Mouse (Mus musculus) heart, embryonic 15.5 days (tissue): Measurements from ENCODE around the gene Hikeshi. TPM values are rescaled to one million over a fixed set of nuclear protein-coding genes. Genes with fewer than 3 reads are reported as not detected.

ENCODE experiments used
- ATAC-seq: fragments of 200-750 bp; cut with Nextera tagmentation; replicated peaks from 2 replicates; pipeline ENCODE4 v1.8.0; 2017; ENCODE audit warnings: low read depth, moderate TSS enrichment; ENCODE audit not compliant: insufficient number of reproducible peaks, insufficient read depth, low FRiP score
- H3K27ac ChIP-seq: fragments of 300-500 bp; sonication (generic); 2 replicates; pipeline ENCODE4 v1.5.1; 2015; ENCODE audit warnings: mild to moderate bottlenecking, inconsistent platforms
- H3K27me3 ChIP-seq: fragments of 300-500 bp; sonication (generic); 2 replicates; pipeline ENCODE4 v1.6.1; 2015; ENCODE audit warnings: inconsistent platforms
- H3K36me3 ChIP-seq: fragments of 300-500 bp; sonication (generic); 2 replicates; pipeline ENCODE4 v1.6.1; 2015; ENCODE audit warnings: mild to moderate bottlenecking, inconsistent platforms
- H3K4me1 ChIP-seq: fragments of 300-500 bp; sonication (generic); replicated peaks from 2 replicates; pipeline ENCODE4 v1.6.1; 2015; ENCODE audit warnings: inconsistent platforms
- H3K4me2 ChIP-seq: fragments of 300-500 bp; sonication (generic); 2 replicates; pipeline ENCODE4 v1.6.1; 2015; ENCODE audit warnings: inconsistent platforms, mild to moderate bottlenecking, moderate library complexity
- H3K4me3 ChIP-seq: fragments of 300-500 bp; sonication (generic); 2 replicates; pipeline ENCODE4 v1.5.1; 2015; ENCODE audit warnings: mild to moderate bottlenecking, inconsistent platforms
- H3K9ac ChIP-seq: fragments of 300-500 bp; sonication (generic); 2 replicates; pipeline ENCODE4 v1.6.1; 2015; ENCODE audit warnings: mild to moderate bottlenecking, inconsistent platforms
- H3K9me3 ChIP-seq: fragments of 300-500 bp; sonication (generic); replicated peaks from 2 replicates; pipeline ENCODE4 v1.6.1; 2016; ENCODE audit warnings: inconsistent platforms
- WGBS: fragments of 180-500 bp; shearing (Covaris S2); methylation state at CpG from one replicate; pipeline ENCODE4 v1.1.7; 2015; ENCODE audit warnings: mixed read lengths; 5-methylcytosine and 5-hydroxymethylcytosine counted together
- polyA plus RNA-seq: library from polyadenylated mRNA; unstranded; fragments of >200 nt; fragmentation: Nextera tagmentation; extraction: Ambion mirVana; gene quantifications from 2 replicates; pipeline ENCODE4 v1.2.1, GENCODE M21; 2015

Hikeshi gene
- 95.8 and 109 TPM in 2 replicates for polyA plus RNA-seq

GRCm38 (mm10) chr7:89940571-89941463, at the start of gene Hikeshi:
Gene Hikeshi (minus strand): TSS chr7:89941204.
- peak within 1 kb of the TSS; percentile 80 for H3K9ac ChIP-seq
- no peaks in the 10 kb centered on the region for H3K9me3 ChIP-seq
- under 1% methylated on average over 45 of the region's 45 CpGs for WGBS
- ATAC-seq: peak; percentile 97
- peak within 1 kb of the TSS; percentile 82 for H3K27ac ChIP-seq
- peaks cover 9% of the 10 kb centered on the region for H3K4me1 ChIP-seq
- H3K36me3 ChIP-seq: no peaks in the 10 kb centered on the region
- H3K4me3 ChIP-seq: peak within 1 kb of the TSS; percentile 87
- H3K4me2 ChIP-seq: peak within 1 kb of the TSS; percentile 72
- no peaks in the 10 kb centered on the region for H3K27me3 ChIP-seq

- no peak overlapping the region for H3K4me3 ChIP-seq
- no peak for ATAC-seq
Observed at GRCm38 (mm10) chr7:89984421-89984820, 43.4 kb upstream of the Hikeshi start.

GRCm38 (mm10) chr7:89983441-89983840, 42.4 kb upstream of the Hikeshi start:
- H3K4me1 ChIP-seq: peaks cover 14% of the 10 kb centered on the region
- no peak overlapping the region for H3K27ac ChIP-seq
- H3K9ac ChIP-seq: no peak overlapping the region
- H3K36me3 ChIP-seq: no peaks in the 10 kb centered on the region
- no peaks in the 10 kb centered on the region for H3K27me3 ChIP-seq
- no peaks in the 10 kb centered on the region for H3K9me3 ChIP-seq
- no peak overlapping the region for H3K4me2 ChIP-seq
- H3K4me3 ChIP-seq: no peak overlapping the region
- ATAC-seq: no peak
- WGBS: 87% methylated on average over 2 of the region's 2 CpGs

More at GRCm38 (mm10) chr7:89984421-89984820, 43.4 kb upstream of the Hikeshi start:
- Histone ChIP-seq H3K27ac (no peak overlapping the region), H3K9me3 (no peaks in the 10 kb centered on the region), H3K36me3 (no peaks in the 10 kb centered on the region), H3K27me3 (no peaks in the 10 kb centered on the region), H3K4me2 (no peak overlapping the region), H3K4me1 (peaks cover 6% of the 10 kb centered on the region; the same call in 1 of the 2 replicates), H3K9ac (no peak overlapping the region)

GRCm38 (mm10) chr7:89981557-89981956, 40.6 kb upstream of the Hikeshi start:
- WGBS: 10% methylated on average over 10 of the region's 10 CpGs
- Histone ChIP-seq H3K27ac (peak overlapping the region; percentile 100), H3K4me2 (peak overlapping the region; percentile 76), H3K27me3 (no peaks in the 10 kb centered on the region), H3K36me3 (peaks cover 5% of the 10 kb centered on the region; the same call in 1 of the 2 replicates), H3K4me3 (peak overlapping the region; percentile 89), H3K4me1 (peaks cover 15% of the 10 kb centered on the region), H3K9me3 (no peaks in the 10 kb centered on the region), H3K9ac (peak overlapping the region; percentile 87)
- no peak for ATAC-seq

GRCm38 (mm10) chr7:89980485-89981422, 39.8 kb upstream of the Hikeshi start, which contains the start of gene Eed:
Gene Eed (minus strand): TSS chr7:89980983.
- peak within 1 kb of the TSS; percentile 76 for H3K4me2 ChIP-seq
- no peaks in the 10 kb centered on the region for H3K27me3 ChIP-seq
- peaks cover 15% of the 10 kb centered on the region for H3K4me1 ChIP-seq
- WGBS: under 1% methylated on average over 70 of the region's 87 CpGs
- peak within 1 kb of the TSS; percentile 89 for H3K4me3 ChIP-seq
- peak; percentile 86 for ATAC-seq
- no peaks in the 10 kb centered on the region for H3K9me3 ChIP-seq
- peak within 1 kb of the TSS; percentile 100 for H3K27ac ChIP-seq
- H3K9ac ChIP-seq: peak within 1 kb of the TSS; percentile 87
- H3K36me3 ChIP-seq: peaks cover 11% of the 10 kb centered on the region

GRCm38 (mm10) chr7:89980133-89980484, 39.1 kb upstream of the Hikeshi start:
- ATAC-seq: no peak
- peak overlapping the region; percentile 89 for H3K4me3 ChIP-seq
- H3K9me3 ChIP-seq: no peaks in the 10 kb centered on the region
- peaks cover 17% of the 10 kb centered on the region for H3K36me3 ChIP-seq
- H3K27ac ChIP-seq: peak overlapping the region; percentile 100
- peak overlapping the region; percentile 87 for H3K9ac ChIP-seq
- peak overlapping the region; percentile 76 for H3K4me2 ChIP-seq
- under 1% methylated on average over 31 of the region's 31 CpGs for WGBS
- no peaks in the 10 kb centered on the region for H3K27me3 ChIP-seq
- peaks cover 15% of the 10 kb centered on the region for H3K4me1 ChIP-seq

- peaks cover 15% of the 10 kb centered on the region for H3K4me1 ChIP-seq
- peak overlapping the region; percentile 76 for H3K4me2 ChIP-seq
- no peaks in the 10 kb centered on the region for H3K27me3 ChIP-seq
- 3% methylated on average over 23 of the region's 23 CpGs for WGBS
- H3K4me3 ChIP-seq: peak overlapping the region; percentile 89
- peak overlapping the region; percentile 87 for H3K9ac ChIP-seq
- no peaks in the 10 kb centered on the region for H3K9me3 ChIP-seq
- peaks cover 20% of the 10 kb centered on the region for H3K36me3 ChIP-seq
- ATAC-seq: no peak
- peak overlapping the region; percentile 100 for H3K27ac ChIP-seq
Observed at GRCm38 (mm10) chr7:89979432-89980130, 38.6 kb upstream of the Hikeshi start.

GRCm38 (mm10) chr7:89976796-89977195, 35.8 kb upstream of the Hikeshi start:
- WGBS: 94% methylated on average over 7 of the region's 7 CpGs
- H3K4me2 ChIP-seq: no peak overlapping the region
- H3K36me3 ChIP-seq: peaks cover 38% of the 10 kb centered on the region
- H3K4me3 ChIP-seq: no peak overlapping the region
- no peak for ATAC-seq
- H3K27me3 ChIP-seq: no peaks in the 10 kb centered on the region
- H3K9ac ChIP-seq: no peak overlapping the region
- H3K4me1 ChIP-seq: peaks cover 13% of the 10 kb centered on the region
- H3K9me3 ChIP-seq: no peaks in the 10 kb centered on the region
- H3K27ac ChIP-seq: no peak overlapping the region

GRCm38 (mm10) chr7:89975571-89975970, 34.6 kb upstream of the Hikeshi start:
- H3K36me3 ChIP-seq: peaks cover 41% of the 10 kb centered on the region
- 84% methylated on average over 1 of the region's 1 CpGs for WGBS
- H3K27me3 ChIP-seq: no peaks in the 10 kb centered on the region

GRCm38 (mm10) chr7:89967235-89967634, 26.2 kb upstream of the Hikeshi start:
- H3K9me3 ChIP-seq: no peaks in the 10 kb centered on the region
- 81% methylated on average over 2 of the region's 2 CpGs for WGBS
- H3K36me3 ChIP-seq: peaks cover 59% of the 10 kb centered on the region

More at GRCm38 (mm10) chr7:89975571-89975970, 34.6 kb upstream of the Hikeshi start:
- Histone ChIP-seq H3K27ac (no peak overlapping the region), H3K9me3 (no peaks in the 10 kb centered on the region), H3K4me2 (no peak overlapping the region), H3K9ac (no peak overlapping the region), H3K4me1 (peaks cover 9% of the 10 kb centered on the region), H3K4me3 (no peak overlapping the region)
- ATAC-seq: no peak

More at GRCm38 (mm10) chr7:89967235-89967634, 26.2 kb upstream of the Hikeshi start:
- no peak overlapping the region for H3K9ac ChIP-seq
- H3K4me3 ChIP-seq: no peak overlapping the region
- no peak overlapping the region for H3K4me2 ChIP-seq
- no peaks in the 10 kb centered on the region for H3K27me3 ChIP-seq
- no peak for ATAC-seq
- H3K4me1 ChIP-seq: no peaks in the 10 kb centered on the region
- no peak overlapping the region for H3K27ac ChIP-seq
